Mouse (Mus musculus): ENCODE measurements around the gene Ccdc114. TPM values are rescaled to one million over a fixed set of nuclear protein-coding genes. Genes with fewer than 3 reads are reported as not detected.

Gene Ccdc114
- polyA plus RNA-seq, 1 experiment from 2014 or later = 4.3 TPM

GRCm38 (mm10) chr7:45974512-45974911 is 50.6 kb downstream of the Ccdc114 start:
- DNase-seq (ENCODE audit: low spot score) (no peak), ATAC-seq (replicated peaks; ENCODE audit: low FRiP score, low TSS enrichment, low read depth) (no peak)
- Histone ChIP-seq H3K36me3 (ENCODE audit: control insufficient read depth, insufficient read depth, low read length) (no peaks in the 10 kb centered on the region), H3K4me1 (replicated peaks; ENCODE audit: control insufficient read depth, insufficient read depth, low read length) (no peaks in the 10 kb centered on the region), H3K27me3 (replicated peaks; ENCODE audit: control insufficient read depth, insufficient read depth, low read length) (no peaks in the 10 kb centered on the region), H3K4me3 (ENCODE audit: low read depth, low read length) (no peak overlapping the region), H3K4me2 (ENCODE audit: low read length) (no peak overlapping the region), H3K9me3 (ENCODE audit: control insufficient read depth, low read length) (no peaks in the 10 kb centered on the region), H3K27ac (ENCODE audit: low read depth) (no peak overlapping the region), H3K9ac (ENCODE audit: low read length) (no peak overlapping the region)
- WGBS = 68% methylated on average over 6 of the region's 6 CpGs

- no peaks in the 10 kb centered on the region for H3K4me1 ChIP-seq (replicated peaks; ENCODE audit: control insufficient read depth, insufficient read depth, low read length)
- H3K9me3 ChIP-seq (ENCODE audit: control insufficient read depth, low read length) = no peaks in the 10 kb centered on the region
- no peak overlapping the region for H3K9ac ChIP-seq (ENCODE audit: low read length)
- no peak for ATAC-seq (replicated peaks; ENCODE audit: low FRiP score, low TSS enrichment, low read depth)
- H3K36me3 ChIP-seq (ENCODE audit: control insufficient read depth, insufficient read depth, low read length) = no peaks in the 10 kb centered on the region
- no peak overlapping the region for H3K27ac ChIP-seq (ENCODE audit: low read depth)
- 76% methylated on average over 5 of the region's 5 CpGs for WGBS
- H3K4me3 ChIP-seq (ENCODE audit: low read depth, low read length) = no peak overlapping the region
- H3K27me3 ChIP-seq (replicated peaks; ENCODE audit: control insufficient read depth, insufficient read depth, low read length) = no peaks in the 10 kb centered on the region
- DNase-seq (ENCODE audit: low spot score) = no peak
- no peak overlapping the region for H3K4me2 ChIP-seq (ENCODE audit: low read length)
Measured at GRCm38 (mm10) chr7:45981612-45982011, 57.7 kb downstream of the Ccdc114 start.

- H3K27me3 ChIP-seq (replicated peaks; ENCODE audit: control insufficient read depth, insufficient read depth, low read length) = no peaks in the 10 kb centered on the region
- WGBS = 67% methylated on average over 6 of the region's 6 CpGs
- H3K27ac ChIP-seq (ENCODE audit: low read depth) = no peak overlapping the region
- no peaks in the 10 kb centered on the region for H3K4me1 ChIP-seq (replicated peaks; ENCODE audit: control insufficient read depth, insufficient read depth, low read length)
- H3K9me3 ChIP-seq (ENCODE audit: control insufficient read depth, low read length) = no peaks in the 10 kb centered on the region
- H3K36me3 ChIP-seq (ENCODE audit: control insufficient read depth, insufficient read depth, low read length) = no peaks in the 10 kb centered on the region
- ATAC-seq (replicated peaks; ENCODE audit: low FRiP score, low TSS enrichment, low read depth) (no peak), DNase-seq (ENCODE audit: low spot score) (no peak)
- H3K9ac ChIP-seq (ENCODE audit: low read length) = no peak overlapping the region
- no peak overlapping the region for H3K4me2 ChIP-seq (ENCODE audit: low read length)
- H3K4me3 ChIP-seq (ENCODE audit: low read depth, low read length) = no peak overlapping the region
Measured at GRCm38 (mm10) chr7:45986893-45987292, 63.0 kb downstream of the Ccdc114 start.

GRCm38 (mm10) chr7:45988344-45988743 is 64.5 kb downstream of the Ccdc114 start:
- Histone ChIP-seq H3K9ac (ENCODE audit: low read length) (no peak overlapping the region), H3K9me3 (ENCODE audit: control insufficient read depth, low read length) (no peaks in the 10 kb centered on the region), H3K4me2 (ENCODE audit: low read length) (no peak overlapping the region), H3K4me3 (ENCODE audit: low read depth, low read length) (no peak overlapping the region), H3K27ac (ENCODE audit: low read depth) (no peak overlapping the region), H3K4me1 (replicated peaks; ENCODE audit: control insufficient read depth, insufficient read depth, low read length) (no peaks in the 10 kb centered on the region), H3K27me3 (replicated peaks; ENCODE audit: control insufficient read depth, insufficient read depth, low read length) (no peaks in the 10 kb centered on the region), H3K36me3 (ENCODE audit: control insufficient read depth, insufficient read depth, low read length) (no peaks in the 10 kb centered on the region)
- 86% methylated on average over 1 of the region's 1 CpGs for WGBS
- no peak for DNase-seq (ENCODE audit: low spot score)
- ATAC-seq (replicated peaks; ENCODE audit: low FRiP score, low TSS enrichment, low read depth) = no peak

- no peak overlapping the region for H3K4me3 ChIP-seq (ENCODE audit: low read depth, low read length)
- H3K9ac ChIP-seq (ENCODE audit: low read length) = no peak overlapping the region
- H3K36me3 ChIP-seq (ENCODE audit: control insufficient read depth, insufficient read depth, low read length) = no peaks in the 10 kb centered on the region
- no peak overlapping the region for H3K4me2 ChIP-seq (ENCODE audit: low read length)
- H3K9me3 ChIP-seq (ENCODE audit: control insufficient read depth, low read length) = no peaks in the 10 kb centered on the region
- no peak for DNase-seq (ENCODE audit: low spot score)
- no peak overlapping the region for H3K27ac ChIP-seq (ENCODE audit: low read depth)
- ATAC-seq (replicated peaks; ENCODE audit: low FRiP score, low TSS enrichment, low read depth) = no peak
- no peaks in the 10 kb centered on the region for H3K4me1 ChIP-seq (replicated peaks; ENCODE audit: control insufficient read depth, insufficient read depth, low read length)
- H3K27me3 ChIP-seq (replicated peaks; ENCODE audit: control insufficient read depth, insufficient read depth, low read length) = no peaks in the 10 kb centered on the region
- 73% methylated on average over 8 of the region's 8 CpGs for WGBS
Measured at GRCm38 (mm10) chr7:45992470-45992869, 68.6 kb downstream of the Ccdc114 start.

Other genes with a start within 250 kb of the Ccdc114 start
- gene Ntn5, start 240.1 kb upstream of the Ccdc114 start, polyA plus RNA-seq (2014; fragmentation: Nextera tagmentation; extraction: Ambion mirVana) = 0.80 and 0.83 TPM in 2 replicates
- gene Sec1, start 229.7 kb upstream of the Ccdc114 start, polyA plus RNA-seq (2014; fragmentation: Nextera tagmentation; extraction: Ambion mirVana) = 4.8 and 6.0 TPM in 2 replicates
- gene Car11, start 224.2 kb upstream of the Ccdc114 start, polyA plus RNA-seq (2014; fragmentation: Nextera tagmentation; extraction: Ambion mirVana) = 7.3 and 8.2 TPM in 2 replicates
- 3.7 and 4.0 TPM in 2 replicates for gene Dbp, start 219.0 kb upstream of the Ccdc114 start, polyA plus RNA-seq (2014; fragmentation: Nextera tagmentation; extraction: Ambion mirVana)
- 1,434 and 1,450 TPM in 2 replicates for gene Rpl18, start 208.6 kb upstream of the Ccdc114 start, polyA plus RNA-seq (2014; fragmentation: Nextera tagmentation; extraction: Ambion mirVana)
- gene Sphk2, start 206.1 kb upstream of the Ccdc114 start, polyA plus RNA-seq (2014; fragmentation: Nextera tagmentation; extraction: Ambion mirVana) = 27.3 and 28.1 TPM in 2 replicates
- 4.1 and 5.8 TPM in 2 replicates for gene Fam83e, start 202.9 kb upstream of the Ccdc114 start, polyA plus RNA-seq (2014; fragmentation: Nextera tagmentation; extraction: Ambion mirVana)
- 0.45 TPM in 1 of 2 replicates, not detected in the other for gene Spaca4, start 198.3 kb upstream of the Ccdc114 start, polyA plus RNA-seq (2014; fragmentation: Nextera tagmentation; extraction: Ambion mirVana)
- gene Lmtk3, start 140.3 kb upstream of the Ccdc114 start, polyA plus RNA-seq (2014; fragmentation: Nextera tagmentation; extraction: Ambion mirVana) = 1.5 and 1.9 TPM in 2 replicates
- 1.2 and 2.3 TPM in 2 replicates for gene Sult2b1, start 139.4 kb upstream of the Ccdc114 start, polyA plus RNA-seq (2014; fragmentation: Nextera tagmentation; extraction: Ambion mirVana)
- 91.9 and 95.5 TPM in 2 replicates for gene Cyth2, start 109.5 kb upstream of the Ccdc114 start, polyA plus RNA-seq (2014; fragmentation: Nextera tagmentation; extraction: Ambion mirVana)
- gene Kcnj14, start 99.3 kb upstream of the Ccdc114 start, polyA plus RNA-seq (2014; fragmentation: Nextera tagmentation; extraction: Ambion mirVana) = 1.2 and 1.5 TPM in 2 replicates
- 86.9 and 95.1 TPM in 2 replicates for gene Grwd1, start 93.1 kb upstream of the Ccdc114 start, polyA plus RNA-seq (2014; fragmentation: Nextera tagmentation; extraction: Ambion mirVana)
- gene Kdelr1, start 51.3 kb upstream of the Ccdc114 start, polyA plus RNA-seq (2014; fragmentation: Nextera tagmentation; extraction: Ambion mirVana) = 120 and 124 TPM in 2 replicates
- gene Grin2d, start 45.7 kb upstream of the Ccdc114 start, polyA plus RNA-seq (2014; fragmentation: Nextera tagmentation; extraction: Ambion mirVana) = 0.24 and 0.37 TPM in 2 replicates
- gene Syngr4, start 27.4 kb upstream of the Ccdc114 start, polyA plus RNA-seq (2014; fragmentation: Nextera tagmentation; extraction: Ambion mirVana) = 0.99 and 1.0 TPM in 2 replicates
- gene Tmem143, start 27.1 kb upstream of the Ccdc114 start, polyA plus RNA-seq (2014; fragmentation: Nextera tagmentation; extraction: Ambion mirVana) = 3.9 and 4.3 TPM in 2 replicates
- gene Emp3, start 2.7 kb upstream of the Ccdc114 start, polyA plus RNA-seq (2014; fragmentation: Nextera tagmentation; extraction: Ambion mirVana) = 204 and 220 TPM in 2 replicates
- gene Abcc6, start 106.2 kb downstream of the Ccdc114 start, polyA plus RNA-seq (2014; fragmentation: Nextera tagmentation; extraction: Ambion mirVana) = 1.5 and 2.4 TPM in 2 replicates
- gene Nomo1, start 109.6 kb downstream of the Ccdc114 start, polyA plus RNA-seq (2014; fragmentation: Nextera tagmentation; extraction: Ambion mirVana) = 39.3 and 48.2 TPM in 2 replicates
- 0.27 and 0.61 TPM in 2 replicates for gene Kcnj11, start 176.7 kb downstream of the Ccdc114 start, polyA plus RNA-seq (2014; fragmentation: Nextera tagmentation; extraction: Ambion mirVana)